Mouse (Mus musculus) ES-Bruce4 (cell line): Measurements from ENCODE around the gene Mex3a. TPM values are rescaled to one million over a fixed set of nuclear protein-coding genes. Genes with fewer than 3 reads are reported as not detected.

Experiments used
- H3K27ac ChIP-seq: 2 replicates; pipeline ENCODE4 v1.5.1; 2012; ENCODE audit warnings: low read length, inconsistent platforms; ENCODE audit not compliant: insufficient read depth
- H3K27me3 ChIP-seq: 2 replicates; pipeline ENCODE4 v1.6.1; 2012; ENCODE audit warnings: mild to moderate bottlenecking, low read length, inconsistent platforms; ENCODE audit not compliant: control insufficient read depth, poor library complexity, insufficient read depth, severe bottlenecking
- H3K36me3 ChIP-seq: 2 replicates; pipeline ENCODE4 v1.6.1; 2012; ENCODE audit warnings: inconsistent platforms, mild to moderate bottlenecking, low read length, moderate library complexity; ENCODE audit not compliant: control insufficient read depth, poor library complexity, insufficient read depth, severe bottlenecking
- H3K4me1 ChIP-seq: one replicate; pipeline ENCODE4 v1.8.1; 2011; ENCODE audit warnings: low read length; ENCODE audit not compliant: control insufficient read depth, insufficient read depth
- H3K4me3 ChIP-seq: 2 replicates; pipeline ENCODE4 v1.5.1; 2011; ENCODE audit warnings: low read depth, mild to moderate bottlenecking, low read length
- H3K9ac ChIP-seq: 2 replicates; pipeline ENCODE4 v1.6.1; 2012; ENCODE audit warnings: low read depth, mild to moderate bottlenecking, inconsistent platforms; ENCODE audit not compliant: poor library complexity, severe bottlenecking
- H3K9me3 ChIP-seq: replicated peaks from 2 replicates; pipeline ENCODE4 v1.6.1; 2012; ENCODE audit warnings: mild to moderate bottlenecking, low read length, inconsistent platforms; ENCODE audit not compliant: control insufficient read depth, poor library complexity, insufficient read depth, severe bottlenecking
- CTCF ChIP-seq: IDR thresholded peaks from one replicate; pipeline ENCODE4 v1.8.1; 2011; ENCODE audit warnings: low read depth, low read length
- EP300 ChIP-seq: IDR thresholded peaks from 2 replicates; pipeline ENCODE4 v1.6.1; 2011; ENCODE audit warnings: low read depth, low read length; ENCODE audit not compliant: insufficient read depth
- POLR2A ChIP-seq: IDR thresholded peaks from one replicate; pipeline ENCODE4 v1.8.1; 2011; ENCODE audit warnings: low read length; ENCODE audit not compliant: insufficient read depth
- polyA plus RNA-seq: library from polyadenylated mRNA; stranded (reverse); fragments of >200 nt; gene quantifications from 2 replicates; pipeline ENCODE4 v1.2.4, GENCODE M21; 2011; ENCODE audit warnings: low read depth; ENCODE audit not compliant: missing spikeins, insufficient read depth, insufficient read length

Mex3a gene
- polyA plus RNA-seq, 1 experiment, result 43.4 TPM

- H3K9ac ChIP-seq, result no peak overlapping the region
- H3K4me1 ChIP-seq, result peaks cover 19% of the 10 kb centered on the region
- H3K27me3 ChIP-seq, result no peaks in the 10 kb centered on the region
- peak overlapping the region; percentile 83 for H3K4me3 ChIP-seq
- TF ChIP-seq CTCF (no peak), EP300 (no peak), POLR2A (no peak)
- no peaks in the 10 kb centered on the region for H3K9me3 ChIP-seq
- H3K27ac ChIP-seq, result no peak overlapping the region
- peaks cover 8% of the 10 kb centered on the region; the same call in 1 of the 2 replicates for H3K36me3 ChIP-seq
Observed at GRCm38 (mm10) chr3:88533706-88534105, 1.5 kb downstream of the Mex3a start.

DNA sequence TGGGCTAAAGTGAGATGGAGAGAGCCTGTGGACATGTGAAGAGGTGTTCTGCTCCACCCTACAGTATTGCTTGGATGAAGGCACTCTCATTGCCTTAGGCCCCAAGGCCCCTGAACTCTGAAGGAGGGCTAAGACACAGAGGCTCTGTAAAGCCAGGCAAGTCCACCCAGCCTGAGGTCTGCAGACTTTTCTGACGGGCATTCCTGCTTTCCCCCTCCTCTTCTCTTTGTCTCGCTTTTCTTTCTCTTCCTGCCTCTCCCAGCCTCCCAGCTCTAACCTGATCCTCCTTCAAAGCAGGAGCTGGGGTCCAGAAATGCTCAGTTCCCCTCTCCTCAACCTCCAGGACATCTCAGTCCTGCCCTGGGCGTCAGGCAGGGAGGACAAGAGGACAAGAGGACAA lies 2.8 kb downstream of the Mex3a start:
- Histone ChIP-seq H3K27me3 (no peaks in the 10 kb centered on the region), H3K27ac (peak overlapping the region; percentile 26; the same call in 1 of the 2 replicates), H3K9ac (0 out of 2 replicates have a peak overlapping the region, but pooled peaks have one; percentile 51), H3K36me3 (peaks cover 8% of the 10 kb centered on the region; the same call in 1 of the 2 replicates), H3K4me3 (peak overlapping the region; percentile 3; the same call in 1 of the 2 replicates), H3K4me1 (peaks cover 17% of the 10 kb centered on the region), H3K9me3 (no peaks in the 10 kb centered on the region)
- TF ChIP-seq POLR2A, result no peak
- no peak for TF ChIP-seq CTCF
- TF ChIP-seq EP300, result no peak

DNA sequence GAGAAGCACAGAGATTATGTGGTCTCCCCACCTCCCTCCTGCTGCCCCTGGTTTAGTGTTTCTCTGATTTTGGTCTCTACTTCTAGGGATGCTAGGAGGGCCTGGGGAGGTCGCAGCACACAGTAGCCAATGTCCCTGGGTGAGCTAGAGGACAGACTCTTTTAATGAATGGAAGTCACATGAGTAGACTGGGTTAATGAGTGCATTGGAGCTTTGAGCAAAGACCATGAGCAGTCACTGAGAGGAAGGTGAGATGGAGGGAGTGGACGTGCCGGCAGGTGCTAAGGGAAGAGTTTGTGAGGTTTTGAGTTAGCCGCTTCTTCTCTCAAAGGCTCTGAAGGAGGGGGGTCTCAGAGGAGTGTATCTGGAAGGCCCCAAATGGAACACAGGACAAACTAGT lies 3.3 kb downstream of the Mex3a start:
- Histone ChIP-seq H3K27me3 (no peaks in the 10 kb centered on the region), H3K9me3 (no peaks in the 10 kb centered on the region), H3K36me3 (peaks cover 8% of the 10 kb centered on the region; the same call in 1 of the 2 replicates), H3K27ac (no peak overlapping the region), H3K9ac (peak overlapping the region; percentile 51), H3K4me1 (peaks cover 20% of the 10 kb centered on the region), H3K4me3 (peak overlapping the region; percentile 26)
- no peak for TF ChIP-seq EP300
- no peak for TF ChIP-seq POLR2A
- no peak for TF ChIP-seq CTCF

GRCm38 (mm10) chr3:88536103-88536930 lies 4.1 kb downstream of the Mex3a start:
- Histone ChIP-seq H3K9me3 (no peaks in the 10 kb centered on the region), H3K27me3 (no peaks in the 10 kb centered on the region), H3K4me1 (peaks cover 22% of the 10 kb centered on the region), H3K36me3 (peaks cover 8% of the 10 kb centered on the region; the same call in 1 of the 2 replicates), H3K27ac (peak overlapping the region; percentile 24; the same call in 1 of the 2 replicates), H3K9ac (peak overlapping the region; percentile 51), H3K4me3 (peak overlapping the region; percentile 68)
- peak; percentile 15 for TF ChIP-seq POLR2A
- 0 out of 2 replicates have a peak, but pooled peaks have one; percentile 38 for TF ChIP-seq EP300
- TF ChIP-seq CTCF, result no peak

- Histone ChIP-seq H3K4me1 (peaks cover 22% of the 10 kb centered on the region), H3K36me3 (peaks cover 8% of the 10 kb centered on the region; the same call in 1 of the 2 replicates), H3K27me3 (no peaks in the 10 kb centered on the region), H3K4me3 (peak overlapping the region; percentile 68), H3K9me3 (no peaks in the 10 kb centered on the region), H3K27ac (peak overlapping the region; percentile 31; the same call in 1 of the 2 replicates), H3K9ac (peak overlapping the region; percentile 51; the same call in 1 of the 2 replicates)
- TF ChIP-seq CTCF (no peak), EP300 (no peak), POLR2A (no peak)
Observed at GRCm38 (mm10) chr3:88537146-88537545, 5.0 kb downstream of the Mex3a start.
